Mouse (Mus musculus) spleen, postnatal 36 days (tissue): Measurements from ENCODE around the gene Spr.
"Not testable (repeated sequence)": the region's sequence is repeated elsewhere in the genome, so short reads cannot be mapped to it uniquely, and the experiment has no call there.

ENCODE experiments used
- DNase-seq, 2 experiments: peaks; one replicate each; pipeline ENCODE4 v3.0.0; 2022; ENCODE audit warnings: low spot score in 2 of 2, mixed read lengths in 1 of 2

Spr gene

DNA sequence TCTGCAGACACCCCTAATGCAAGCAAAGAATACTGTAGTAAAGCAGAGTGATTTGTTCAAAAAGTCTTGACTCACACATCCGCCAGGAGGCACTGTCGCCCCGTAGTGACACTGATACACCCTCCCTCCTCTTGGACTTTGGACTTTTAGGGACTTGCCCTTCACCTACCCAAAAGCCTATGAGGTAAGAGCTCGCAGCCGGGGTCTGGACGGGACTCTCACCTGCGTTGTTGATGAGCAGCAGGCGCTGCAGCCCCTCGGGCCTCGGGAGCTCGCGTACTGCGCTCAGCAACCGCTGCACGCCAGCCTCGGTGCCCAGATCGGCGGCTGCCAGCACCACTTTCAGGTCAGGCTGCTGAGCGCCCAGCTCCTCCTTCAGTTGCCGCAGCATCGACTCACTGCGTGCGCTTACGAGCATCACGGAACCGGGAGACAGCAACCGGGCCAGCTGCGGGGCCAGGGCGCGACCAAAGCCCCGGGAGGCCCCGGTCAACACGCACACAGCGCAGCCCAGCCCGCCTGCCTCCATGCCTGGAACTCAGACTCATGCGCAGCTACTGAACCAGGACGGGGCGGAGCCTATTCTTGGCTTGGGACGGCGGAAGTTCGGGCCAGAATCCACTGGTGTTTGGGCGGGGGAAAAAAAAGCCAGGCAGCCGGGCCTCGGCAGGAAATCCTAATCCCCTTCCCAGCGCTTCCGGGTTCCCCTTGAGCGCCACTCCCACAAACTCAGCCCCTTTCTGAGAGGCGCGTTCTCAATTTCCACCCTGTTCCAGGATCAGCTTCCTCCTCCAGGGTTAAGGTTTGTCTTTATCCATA lies at the start of gene Spr:
Gene Spr (minus strand): TSS at position 550 of the 819 bp plus-strand sequence.
- peak; percentile 74 to 80 for DNase-seq

DNA sequence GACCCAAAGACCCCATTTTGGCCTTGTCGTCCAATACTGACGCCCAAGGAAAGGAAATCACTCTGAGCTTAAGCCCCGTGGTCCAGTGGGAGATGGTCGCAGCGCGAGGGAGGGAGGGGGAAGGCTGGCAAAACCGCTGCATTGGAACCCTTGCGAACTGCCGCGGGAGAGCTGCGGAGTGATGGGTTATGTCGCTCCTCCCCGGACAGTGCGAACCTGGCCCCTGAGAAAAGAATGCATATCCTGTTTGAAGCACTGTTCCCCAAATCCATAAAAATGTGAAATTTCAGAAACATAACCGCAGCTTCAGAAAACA lies 49.1 kb upstream of the Spr start:
- no peak for DNase-seq

DNA sequence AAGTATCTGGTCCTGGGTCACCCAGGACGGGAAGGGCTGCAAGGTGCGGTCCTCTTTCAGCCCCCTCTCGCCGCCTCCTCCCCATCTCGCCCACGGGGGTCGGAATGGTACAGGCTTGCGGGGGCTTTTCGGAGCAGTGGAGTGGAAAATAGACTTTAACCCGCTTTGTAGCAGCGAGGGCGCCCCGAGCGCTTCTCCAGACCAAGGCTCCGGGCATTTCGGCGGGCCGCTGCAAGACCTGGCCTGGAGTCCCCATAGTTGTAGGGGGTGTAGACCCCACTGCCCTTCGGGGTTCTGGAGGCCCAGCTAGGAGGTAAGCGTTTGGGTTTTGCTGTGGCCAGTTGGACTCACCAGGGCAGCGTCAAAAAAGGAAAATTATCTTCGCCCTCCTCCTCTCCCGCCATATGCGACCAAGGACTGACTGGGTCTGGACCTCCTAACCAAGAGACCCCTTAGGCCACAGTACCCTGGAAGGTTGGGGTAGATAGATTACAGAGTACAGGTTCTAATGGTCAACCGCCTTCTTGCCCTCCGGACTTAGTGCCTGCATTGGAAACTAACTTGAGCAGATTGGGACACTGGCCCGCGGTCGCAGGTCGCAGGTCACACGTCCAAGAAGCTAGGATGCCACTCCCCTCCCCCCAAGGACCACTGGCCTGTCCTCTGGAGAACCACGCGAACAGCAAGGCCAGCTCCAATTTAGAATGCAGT lies 48.6 kb upstream of the Spr start:
- no peak for DNase-seq

DNA sequence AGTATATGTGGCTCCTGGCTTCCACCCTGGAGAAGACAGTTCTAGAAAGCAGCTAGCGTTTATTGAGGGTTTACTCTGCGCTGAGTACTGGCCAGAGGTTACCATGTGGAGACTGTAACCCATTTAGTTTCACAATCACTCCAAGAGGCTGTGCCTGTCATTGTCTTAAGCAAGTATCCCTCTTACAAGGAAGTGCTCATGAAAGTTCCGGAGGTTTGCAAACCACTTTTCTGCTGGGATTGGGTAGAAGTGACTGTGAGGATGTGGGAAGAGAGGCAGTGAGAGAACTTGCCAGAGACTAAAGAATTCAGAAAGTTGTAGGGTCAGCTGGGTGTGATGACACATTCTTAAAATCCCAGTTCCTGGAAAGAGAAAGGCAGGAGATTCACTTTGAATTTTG lies 46.4 kb upstream of the Spr start:
- no peak for DNase-seq

DNA sequence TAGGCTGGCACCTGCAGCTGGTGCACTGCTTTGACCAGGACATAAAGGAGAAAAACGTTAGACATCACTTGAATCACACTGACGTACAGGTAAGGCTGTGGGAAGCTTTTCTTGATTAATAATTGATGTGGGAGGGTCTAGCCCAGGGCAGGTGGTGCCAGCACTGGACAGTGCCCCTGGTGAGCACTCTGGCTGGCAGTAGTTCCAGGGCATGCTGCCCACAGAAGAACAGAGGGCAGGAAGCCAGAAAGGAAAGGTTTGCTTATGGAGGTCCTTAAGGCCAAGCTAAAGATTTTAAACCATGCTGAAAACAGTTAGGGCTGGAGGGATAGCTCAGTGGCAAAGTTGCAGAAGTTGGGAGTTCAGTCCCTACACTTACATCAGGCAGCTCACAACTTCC lies 42.5 kb upstream of the Spr start:
- no peak for DNase-seq

DNA sequence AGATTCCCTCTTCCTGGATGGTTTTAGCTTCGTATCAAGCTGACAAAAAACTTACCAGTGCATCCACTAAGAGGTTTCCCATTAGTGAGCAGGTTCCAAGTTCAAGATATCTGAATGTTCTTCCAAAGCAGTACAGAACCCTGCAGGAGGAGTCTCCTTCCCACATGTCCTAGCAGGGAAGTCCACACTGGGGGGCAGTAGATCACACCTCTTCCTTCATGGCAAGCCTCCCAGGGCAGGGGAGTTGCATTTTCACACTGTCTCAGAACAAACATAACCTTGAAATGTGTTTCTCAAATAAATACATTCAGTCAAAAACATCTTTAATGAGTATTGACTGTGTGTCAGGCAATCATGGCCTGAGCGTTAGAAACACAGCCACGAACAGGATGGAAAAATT lies 42.0 kb upstream of the Spr start:
- DNase-seq, result no peak

DNA sequence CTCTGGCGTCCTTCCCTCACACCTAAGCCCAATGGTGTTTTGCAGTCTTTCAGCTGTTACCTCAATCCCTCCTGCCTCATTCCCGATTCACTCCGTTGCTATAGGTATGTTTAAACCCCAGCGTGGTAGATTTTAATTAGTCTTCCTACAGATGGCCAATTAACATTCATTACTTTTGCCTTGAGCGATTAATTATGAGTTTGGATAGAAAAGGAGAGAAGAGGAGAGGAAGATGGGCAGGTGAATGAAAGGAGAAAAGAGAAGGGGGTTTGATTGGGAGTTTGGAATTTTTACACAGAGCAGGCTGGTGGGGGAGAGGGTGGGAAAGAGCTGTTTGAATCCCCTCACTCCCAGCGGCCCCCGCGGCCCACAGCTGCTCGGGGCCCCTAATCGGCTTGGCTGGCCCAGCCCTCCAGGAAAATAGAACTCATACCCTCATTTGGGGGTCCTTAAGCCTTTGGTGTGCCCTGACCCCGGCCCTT lies 27.9 kb upstream of the Spr start:
- DNase-seq, result no peak

DNA sequence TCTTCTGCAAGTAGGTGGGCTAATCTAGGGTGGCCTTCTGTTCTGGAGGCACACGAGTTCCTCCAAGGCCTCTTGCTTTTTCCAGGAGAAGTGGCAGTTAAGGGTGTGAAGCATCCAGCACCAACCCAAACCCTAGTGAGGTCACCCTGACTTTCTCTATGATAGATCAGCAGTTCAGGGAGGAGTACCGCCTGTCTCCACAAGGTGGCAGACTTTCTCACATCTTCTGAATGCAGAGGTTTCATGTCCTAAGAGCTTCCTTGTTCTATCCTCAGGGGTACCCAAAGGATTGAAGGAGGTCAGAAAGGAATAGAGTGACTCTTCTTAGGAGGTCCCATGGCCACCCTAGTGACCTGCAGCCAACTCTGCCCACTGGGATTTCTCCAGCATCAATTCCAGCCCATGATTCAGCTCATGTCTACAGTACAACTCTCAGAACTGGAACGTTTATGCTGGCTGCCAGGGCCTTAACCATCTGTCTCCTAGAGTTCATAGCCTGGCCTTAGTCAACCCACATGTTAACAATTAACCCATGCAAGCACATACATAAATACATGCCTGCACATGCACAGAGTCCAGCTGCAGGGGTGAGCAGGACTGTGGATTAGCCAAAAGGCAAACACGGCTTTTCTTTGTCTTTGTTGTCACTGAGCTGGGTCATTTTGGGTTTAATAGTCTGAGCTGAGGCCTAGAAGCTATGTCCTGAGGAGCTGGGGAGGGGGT lies 22.8 kb upstream of the Spr start:
- peak; percentile 29 to 41 for DNase-seq

DNA sequence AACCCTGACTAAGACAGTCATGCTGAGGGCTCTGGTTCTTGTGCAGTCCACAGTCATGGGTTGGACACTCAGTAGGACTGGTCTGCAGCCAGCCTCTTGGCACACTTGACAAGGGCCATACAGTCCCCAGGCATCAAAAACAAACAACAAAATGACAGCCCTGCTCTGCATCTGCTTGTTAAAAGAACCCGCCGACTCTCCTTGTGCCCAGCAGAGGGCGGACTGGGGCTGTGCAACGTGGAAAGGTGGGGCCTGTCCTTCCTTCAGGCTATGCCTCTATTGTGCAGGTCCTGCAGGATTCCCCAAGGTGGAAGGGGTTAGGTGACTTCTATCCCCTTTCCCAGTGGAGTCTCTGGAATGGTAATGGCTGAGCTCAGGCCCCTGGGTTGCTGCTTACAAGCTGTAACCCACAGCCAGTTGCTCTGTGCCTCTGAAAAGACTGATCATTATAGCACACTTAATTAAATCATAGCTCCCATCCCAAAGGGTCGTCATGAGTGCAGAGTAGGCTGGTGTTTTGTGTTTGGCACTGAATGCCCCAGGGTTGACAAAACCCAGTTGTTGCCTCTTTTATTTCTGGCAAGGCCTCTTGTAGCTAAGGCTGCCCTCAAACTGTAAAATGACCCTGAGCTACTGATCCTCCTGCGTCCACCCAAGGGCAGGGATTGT lies 21.7 kb upstream of the Spr start:
- DNase-seq, result not testable (repeated sequence)

DNA sequence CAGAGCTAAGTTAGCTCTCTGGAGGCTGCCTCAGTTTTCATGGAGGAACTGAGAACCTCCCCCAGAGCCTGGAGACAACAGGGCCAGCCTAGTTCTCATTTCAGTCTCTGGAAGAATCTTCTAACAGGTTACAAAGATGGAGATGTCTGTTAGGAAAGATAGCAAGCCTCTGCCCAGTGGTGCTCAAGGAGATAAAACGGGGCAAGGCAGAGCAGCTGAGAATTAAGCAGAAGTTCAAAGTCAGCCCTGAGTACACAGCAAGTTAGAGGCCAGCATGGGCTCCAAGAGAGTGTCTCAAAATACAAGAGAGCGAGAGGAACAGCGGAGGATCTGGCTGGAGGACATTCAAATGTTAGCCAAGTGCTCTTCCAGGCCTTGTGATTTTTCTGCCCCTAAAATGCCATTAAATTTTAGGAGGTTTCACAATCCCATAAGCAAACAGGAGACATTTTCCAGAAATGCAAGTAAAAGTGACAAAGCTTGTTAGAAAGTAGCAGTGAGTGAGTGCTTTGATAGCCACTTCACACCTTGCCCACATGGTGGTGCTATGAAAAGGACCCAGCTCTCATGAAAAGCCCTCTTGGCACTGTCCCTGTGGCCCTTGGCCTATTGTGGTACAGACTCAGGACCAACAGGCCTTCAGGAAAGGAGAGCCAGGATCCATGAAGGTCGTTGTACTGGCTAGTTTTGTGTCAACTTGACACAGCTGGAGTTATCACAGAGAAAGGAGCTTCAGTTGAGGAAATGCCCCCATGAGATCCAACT lies 20.7 kb upstream of the Spr start:
- DNase-seq, result not testable (repeated sequence)

DNA sequence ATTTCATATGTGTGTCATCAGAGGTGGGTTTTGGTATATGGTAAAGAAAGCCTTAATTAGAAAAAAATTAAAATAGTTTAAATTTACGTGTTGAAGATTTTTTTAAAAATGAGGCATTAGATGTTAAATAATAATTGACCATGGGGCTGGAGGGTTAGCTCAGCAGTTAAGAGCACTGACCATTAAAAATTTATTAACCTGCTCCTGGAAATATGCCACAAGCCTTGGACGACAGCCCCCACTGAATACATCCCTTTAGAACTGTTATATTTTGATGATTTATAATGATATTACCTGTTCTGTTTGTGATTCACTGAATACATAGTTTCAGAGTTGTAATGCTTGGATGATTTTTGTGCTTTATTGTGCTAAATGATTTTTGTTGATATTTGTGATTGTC lies 19.0 kb upstream of the Spr start:
- not testable (repeated sequence) for DNase-seq

DNA sequence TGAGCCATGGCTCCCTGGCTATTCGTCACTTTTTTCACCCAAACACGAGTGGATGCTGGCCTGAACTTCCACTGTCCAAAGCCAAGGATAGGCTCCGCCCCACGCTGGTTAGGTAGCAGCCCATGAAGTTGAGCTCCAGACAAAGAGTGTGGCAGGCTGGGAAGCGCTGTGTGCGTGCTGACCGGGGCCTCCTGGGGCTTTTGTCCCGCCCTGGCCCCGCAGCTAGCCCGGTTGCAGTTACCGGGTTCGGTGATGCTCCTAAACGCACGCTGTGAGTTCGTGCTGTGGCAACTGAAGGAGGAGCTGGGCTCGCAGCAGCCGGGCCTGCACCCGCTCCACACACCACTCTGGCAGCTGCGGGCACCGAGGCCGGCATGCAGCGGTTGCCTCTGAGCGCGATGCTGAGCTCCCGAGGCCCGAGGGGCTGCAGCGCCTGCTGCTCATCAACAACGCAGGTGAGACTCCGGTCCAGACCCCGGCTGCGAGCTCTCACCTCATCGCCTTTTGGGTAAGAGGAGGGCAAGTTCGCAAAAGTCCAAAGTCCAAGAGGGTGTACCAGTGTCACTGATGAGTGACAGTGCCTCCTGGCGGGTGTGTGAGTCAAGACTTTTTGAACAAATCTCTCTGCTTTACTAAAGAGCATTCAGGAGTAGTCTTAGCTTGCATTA lies 17.4 kb upstream of the Spr start:
- no peak for DNase-seq

DNA sequence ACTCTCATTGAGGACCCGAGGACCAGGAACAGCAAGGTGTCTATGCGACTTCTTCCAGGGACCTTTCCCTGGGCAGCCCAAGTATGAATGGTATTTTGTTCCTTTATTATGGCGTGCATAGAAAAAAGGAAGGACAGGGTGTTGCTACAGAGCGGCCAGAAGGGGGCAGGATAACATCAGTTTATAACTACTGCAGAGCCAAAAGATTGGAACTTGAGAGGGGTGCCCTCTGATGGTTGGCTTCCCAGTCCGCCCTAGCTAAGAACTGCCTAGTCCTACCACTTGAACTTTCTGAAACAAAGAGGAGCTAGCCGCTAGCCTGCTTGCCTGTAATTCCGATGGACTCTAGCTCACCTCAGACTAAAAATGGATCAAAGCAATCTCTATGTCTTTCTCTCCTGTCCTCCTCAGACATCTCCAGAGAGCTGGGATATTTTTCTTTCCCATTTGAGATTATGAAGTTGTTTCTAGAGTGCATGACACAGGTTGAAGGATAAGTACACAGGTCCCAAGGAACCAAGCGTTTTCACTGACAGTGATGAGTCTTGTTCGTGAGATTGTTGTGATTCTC lies 16.5 kb upstream of the Spr start:
- peak; percentile 50 to 57 for DNase-seq

DNA sequence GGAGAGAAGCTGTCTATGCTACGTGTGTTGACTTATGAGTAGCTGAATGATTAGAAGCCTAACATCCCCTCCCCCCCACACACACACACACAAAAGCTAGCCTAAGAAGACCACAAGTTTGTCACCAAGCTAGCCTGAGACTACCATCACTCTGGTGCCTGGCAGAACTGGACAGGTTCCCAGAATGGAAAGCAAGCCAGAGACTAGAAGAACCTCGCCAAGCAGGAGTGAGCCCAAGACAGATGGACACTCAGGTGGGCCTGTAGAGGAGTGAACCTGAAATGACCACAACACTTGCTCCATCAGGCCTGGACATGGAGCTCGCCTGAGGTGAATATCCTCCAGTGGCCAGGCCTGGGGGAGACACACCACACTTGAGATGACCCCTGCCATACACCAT lies 12.8 kb upstream of the Spr start:
- DNase-seq, result no peak

DNA sequence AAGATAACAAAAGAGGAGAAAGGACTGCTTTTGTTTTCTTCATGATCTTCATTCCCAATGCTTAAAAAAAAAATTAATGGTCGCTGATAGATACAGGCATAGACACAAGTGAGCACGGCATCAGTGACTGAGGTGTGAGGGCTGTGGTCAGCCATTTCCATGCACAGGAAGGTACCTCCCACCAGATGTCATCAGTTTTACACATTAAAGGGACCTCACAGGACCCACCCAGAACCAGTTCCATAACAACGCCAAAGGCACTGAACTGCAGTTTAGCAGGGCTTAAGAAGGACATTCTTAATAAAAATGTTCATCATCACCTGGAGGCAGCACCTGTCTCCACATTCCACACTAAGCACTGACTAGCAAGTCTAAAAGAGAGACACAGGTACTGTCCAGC lies 10.1 kb upstream of the Spr start:
- DNase-seq, result no peak

DNA sequence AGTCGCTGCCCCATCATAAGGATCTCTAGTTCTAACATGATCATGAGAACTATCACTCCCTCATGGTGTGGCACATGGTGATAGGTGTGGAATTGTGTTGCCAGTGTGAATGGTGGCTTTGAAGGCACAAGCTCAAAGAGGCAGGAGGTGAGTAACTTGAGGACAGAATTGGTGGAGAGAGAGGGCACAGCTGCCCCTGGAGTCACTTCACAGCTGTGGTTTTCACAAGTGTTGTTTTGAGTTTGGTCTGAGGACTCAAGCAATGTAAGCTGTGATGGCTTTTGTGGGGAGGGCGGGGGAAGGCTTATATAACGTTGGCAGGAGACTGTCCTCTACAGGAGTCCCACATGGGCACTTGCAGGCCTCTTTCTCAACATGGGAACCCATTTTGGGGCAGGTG lies 6.9 kb upstream of the Spr start:
- no peak for DNase-seq

DNA sequence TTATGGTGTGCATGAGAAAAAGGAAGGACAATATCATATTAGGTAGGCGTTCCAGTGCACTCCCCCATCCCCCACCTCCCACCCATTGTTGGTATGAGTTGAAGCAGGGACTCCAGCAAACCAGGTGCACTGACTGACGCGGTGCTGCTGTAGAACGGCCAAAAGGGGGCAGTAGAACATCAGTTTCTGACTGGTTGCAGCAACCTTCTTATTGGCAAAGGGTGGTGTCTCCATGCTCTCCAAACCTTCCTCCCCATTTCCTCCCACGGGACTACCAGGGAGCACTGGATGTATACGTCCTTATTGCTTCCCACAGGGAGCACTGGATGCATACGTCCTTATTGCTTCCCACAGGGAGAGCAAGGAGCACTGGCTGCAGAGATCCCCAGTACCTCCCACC lies 3.4 kb upstream of the Spr start:
- DNase-seq, result peak in 1 of 2 experiments; percentile 9

DNA sequence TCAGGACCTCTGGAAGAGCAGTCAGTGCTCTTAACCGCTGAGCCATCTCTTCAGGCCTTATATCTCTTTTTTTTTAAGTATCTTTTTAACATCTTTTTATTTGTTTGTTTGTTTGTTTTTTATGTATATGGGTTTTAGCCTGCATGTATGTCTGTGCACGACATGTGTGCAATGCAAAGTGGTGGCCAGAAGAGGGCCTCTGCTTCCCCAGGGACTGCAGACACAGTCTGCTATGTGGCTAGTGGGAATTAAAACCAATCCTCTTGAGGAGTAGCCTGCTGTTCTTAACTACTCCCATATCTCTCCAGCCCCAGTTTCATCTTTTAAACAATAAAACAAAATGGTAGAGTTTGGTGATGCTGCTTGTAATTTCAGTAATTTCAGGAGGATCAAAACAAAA lies 2.0 kb upstream of the Spr start:
- no peak for DNase-seq

DNA sequence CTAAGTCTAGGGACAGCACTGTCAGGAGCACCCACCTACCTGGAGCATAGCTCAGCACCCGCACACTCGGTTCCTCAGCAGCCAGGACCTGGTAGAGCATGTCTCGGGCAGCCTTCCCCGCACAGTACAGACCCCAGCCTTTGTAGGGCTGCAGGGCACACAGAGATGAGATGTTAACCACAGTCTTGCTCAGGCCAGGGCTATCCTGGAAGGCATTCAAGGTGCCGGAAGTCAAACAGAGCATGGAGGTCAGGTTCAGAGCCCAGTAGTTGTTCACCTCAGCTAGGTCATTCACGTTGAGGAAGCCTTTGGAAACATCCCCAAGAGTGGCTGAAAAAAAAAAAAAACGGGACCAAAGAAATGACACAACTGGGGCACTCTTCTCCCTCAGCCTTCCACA lies 782 bp downstream of the Spr start:
- not testable (repeated sequence) for DNase-seq

DNA sequence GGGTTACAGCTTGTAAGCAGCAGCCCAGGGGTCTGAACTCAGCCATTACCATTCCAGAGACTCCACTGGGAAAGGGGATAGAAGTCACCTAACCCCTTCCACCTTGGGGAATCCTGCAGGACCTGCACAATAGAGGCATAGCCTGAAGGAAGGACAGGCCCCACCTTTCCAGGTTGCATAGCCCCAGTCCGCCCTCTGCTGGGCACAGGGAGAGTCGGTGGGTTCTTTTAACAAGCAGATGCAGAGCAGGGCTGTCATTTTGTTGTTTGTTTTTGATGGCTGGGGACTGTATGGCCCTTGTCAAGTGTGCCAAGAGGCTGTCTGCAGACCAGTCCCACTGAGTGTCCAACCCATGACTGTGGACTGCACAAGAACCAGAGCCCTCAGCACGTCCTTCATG lies 4.8 kb downstream of the Spr start:
- not testable (repeated sequence) for DNase-seq
